Mouse (Mus musculus): ENCODE data around the gene Prkar1b. TPM values are rescaled to one million over a fixed set of nuclear protein-coding genes. Genes with fewer than 3 reads are reported as not detected.

Gene Prkar1b
- polyA plus RNA-seq, 1 experiment, result 1.7 TPM

DNA sequence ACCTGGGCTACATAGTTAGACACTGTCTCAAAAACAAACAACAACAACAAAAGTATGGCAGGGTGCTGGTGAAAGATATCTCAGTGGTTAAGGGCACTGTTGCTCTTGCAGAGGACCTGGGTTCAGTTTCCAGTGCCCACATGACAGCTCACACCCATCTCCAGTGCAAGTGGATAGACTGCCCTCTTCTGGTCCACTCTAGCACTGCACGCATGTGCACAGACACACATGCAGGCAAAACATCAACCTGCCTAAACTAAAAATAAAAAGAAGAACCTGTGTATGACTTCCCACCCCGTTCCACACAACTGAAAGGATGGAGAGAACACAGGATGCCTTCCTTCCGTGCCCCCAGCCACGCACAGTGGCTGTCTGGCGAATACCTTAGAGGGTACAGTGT is 61.6 kb downstream of the Prkar1b start:
- no peak for TF ChIP-seq MAX (IDR thresholded peaks at IDR 0.05)
- TF ChIP-seq MYOD1 (IDR thresholded peaks at IDR 0.05; ENCODE audit: control insufficient read depth, insufficient read length, low read depth), result no peak
- no peak for TF ChIP-seq USF1 (IDR thresholded peaks at IDR 0.05; ENCODE audit: low read depth)
- TF ChIP-seq FOSL1 (IDR thresholded peaks at IDR 0.05; ENCODE audit: insufficient read depth, low read length, poor library complexity, severe bottlenecking), result no peak
- TF ChIP-seq CTCF (IDR thresholded peaks at IDR 0.05; ENCODE audit: control insufficient read depth, insufficient read depth, insufficient read length), result no peak
- no peak for TF ChIP-seq CEBPB (IDR thresholded peaks at IDR 0.05; ENCODE audit: low read depth)
- TF ChIP-seq MYOG (IDR thresholded peaks at IDR 0.05; ENCODE audit: control insufficient read depth, extremely low read depth, insufficient read length), result no peak
- no peaks in the 10 kb centered on the region for H3K79me3 ChIP-seq (ENCODE audit: low read depth)
- no peak overlapping the region for H3K4me3 ChIP-seq (ENCODE audit: insufficient read depth, poor library complexity, severe bottlenecking)
- H3K79me2 ChIP-seq (ENCODE audit: control insufficient read depth, insufficient read depth), result no peaks in the 10 kb centered on the region
- no peak overlapping the region for H3ac ChIP-seq (ENCODE audit: control insufficient read depth, insufficient read length, low read depth)
- no peaks in the 10 kb centered on the region for H3K36me3 ChIP-seq (ENCODE audit: control insufficient read depth, insufficient read depth)
- no peaks in the 10 kb centered on the region for H3K27me3 ChIP-seq (ENCODE audit: control insufficient read depth, insufficient read depth, insufficient read length)

DNA sequence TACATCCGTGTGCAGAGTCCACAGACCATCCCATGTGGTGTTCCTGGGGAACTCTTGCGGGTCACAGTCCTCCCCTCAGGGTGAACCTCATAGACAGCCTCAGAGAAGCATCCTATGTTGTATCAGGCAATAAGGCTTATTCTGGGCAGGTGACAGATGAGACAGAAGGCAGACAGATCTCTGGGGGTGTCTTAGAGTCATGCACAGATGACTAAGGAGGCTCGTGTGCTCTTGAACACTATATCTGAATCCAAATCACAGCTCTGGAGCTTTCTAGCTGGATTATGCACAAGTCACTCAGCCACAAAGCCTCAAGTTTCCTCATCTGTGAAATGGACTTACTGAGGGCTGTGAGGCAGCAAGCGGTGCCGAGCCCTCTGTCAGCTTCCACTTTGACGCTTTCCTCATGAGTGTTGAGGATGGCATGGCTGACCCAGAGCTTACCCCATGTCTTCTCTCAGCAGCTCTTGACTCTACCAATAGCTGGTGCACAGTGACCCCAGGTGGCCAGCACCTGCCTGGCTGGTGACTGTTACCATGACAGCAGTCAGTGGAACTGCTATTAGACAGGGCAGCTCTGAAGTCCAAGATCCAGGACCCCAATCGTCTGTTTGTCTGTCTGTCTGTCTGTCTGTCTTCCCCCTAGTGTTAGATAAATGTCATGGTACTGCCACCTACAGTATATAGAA is 64.8 kb downstream of the Prkar1b start:
- H3K79me2 ChIP-seq (ENCODE audit: control insufficient read depth, insufficient read depth), result no peaks in the 10 kb centered on the region
- TF ChIP-seq USF1 (IDR thresholded peaks at IDR 0.05; ENCODE audit: low read depth), result no peak
- TF ChIP-seq FOSL1 (IDR thresholded peaks at IDR 0.05; ENCODE audit: insufficient read depth, low read length, poor library complexity, severe bottlenecking), result no peak
- TF ChIP-seq MAX (IDR thresholded peaks at IDR 0.05), result no peak
- no peak for TF ChIP-seq MYOG (IDR thresholded peaks at IDR 0.05; ENCODE audit: control insufficient read depth, extremely low read depth, insufficient read length)
- TF ChIP-seq CEBPB (IDR thresholded peaks at IDR 0.05; ENCODE audit: low read depth), result no peak
- no peak for TF ChIP-seq MYOD1 (IDR thresholded peaks at IDR 0.05; ENCODE audit: control insufficient read depth, insufficient read length, low read depth)
- peak; percentile 90 for TF ChIP-seq CTCF (IDR thresholded peaks at IDR 0.05; ENCODE audit: control insufficient read depth, insufficient read depth, insufficient read length)
- no peak overlapping the region for H3ac ChIP-seq (ENCODE audit: control insufficient read depth, insufficient read length, low read depth)
- H3K4me3 ChIP-seq (ENCODE audit: insufficient read depth, poor library complexity, severe bottlenecking), result no peak overlapping the region
- no peaks in the 10 kb centered on the region for H3K79me3 ChIP-seq (ENCODE audit: low read depth)
- no peaks in the 10 kb centered on the region for H3K27me3 ChIP-seq (ENCODE audit: control insufficient read depth, insufficient read depth, insufficient read length)
- no peaks in the 10 kb centered on the region for H3K36me3 ChIP-seq (ENCODE audit: control insufficient read depth, insufficient read depth)

DNA sequence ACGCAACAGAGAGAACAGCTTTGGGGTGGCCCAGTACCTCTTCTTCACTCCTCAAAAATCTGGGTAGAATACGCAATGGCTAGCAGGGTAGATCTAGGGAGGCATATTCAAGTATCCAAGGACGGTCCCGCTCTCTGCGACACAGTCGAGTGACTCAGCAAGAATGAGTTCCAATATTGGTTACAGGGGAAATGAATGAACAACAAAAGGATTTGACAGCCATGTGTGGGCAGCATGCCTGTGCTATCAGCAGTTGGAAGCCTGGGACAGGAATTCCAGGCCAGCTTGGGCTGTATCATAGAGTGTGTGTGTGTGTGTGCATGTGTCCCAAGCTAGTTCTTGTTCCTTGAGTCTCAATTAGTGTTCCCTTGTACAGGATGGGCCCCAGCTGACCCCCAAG is 65.5 kb downstream of the Prkar1b start:
- TF ChIP-seq CEBPB (IDR thresholded peaks at IDR 0.05; ENCODE audit: low read depth) (no peak), FOSL1 (IDR thresholded peaks at IDR 0.05; ENCODE audit: insufficient read depth, low read length, poor library complexity, severe bottlenecking) (no peak), MAX (IDR thresholded peaks at IDR 0.05) (peak; percentile 25)

DNA sequence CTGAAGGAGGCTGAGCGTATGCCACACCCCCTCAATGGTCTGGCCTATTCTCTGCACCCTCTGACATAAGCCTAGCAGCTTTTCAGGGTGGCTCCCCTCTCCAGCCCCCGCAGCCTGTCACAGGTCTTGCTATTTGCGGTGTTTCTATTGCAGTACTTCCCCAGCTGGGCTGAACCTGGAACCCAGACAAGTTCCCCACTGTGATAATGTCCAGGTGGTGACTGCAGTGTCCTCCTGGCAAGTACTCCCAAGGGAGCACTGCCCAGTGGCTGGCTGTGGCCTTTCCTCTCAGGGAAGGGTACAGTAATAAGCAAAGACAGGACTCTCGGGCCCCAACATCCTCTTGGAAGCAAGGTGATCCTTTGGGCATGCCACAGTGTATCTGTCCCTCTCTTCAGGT is 66.0 kb downstream of the Prkar1b start:
- TF ChIP-seq USF1 (IDR thresholded peaks at IDR 0.05; ENCODE audit: low read depth) (no peak), MYOG (IDR thresholded peaks at IDR 0.05; ENCODE audit: control insufficient read depth, extremely low read depth, insufficient read length) (no peak), FOSL1 (IDR thresholded peaks at IDR 0.05; ENCODE audit: insufficient read depth, low read length, poor library complexity, severe bottlenecking) (no peak), CEBPB (IDR thresholded peaks at IDR 0.05; ENCODE audit: low read depth) (no peak), CTCF (IDR thresholded peaks at IDR 0.05; ENCODE audit: control insufficient read depth, insufficient read depth, insufficient read length) (no peak), MYOD1 (IDR thresholded peaks at IDR 0.05; ENCODE audit: control insufficient read depth, insufficient read length, low read depth) (no peak), MAX (IDR thresholded peaks at IDR 0.05) (no peak)
- Histone ChIP-seq H3K79me2 (ENCODE audit: control insufficient read depth, insufficient read depth) (no peaks in the 10 kb centered on the region), H3ac (ENCODE audit: control insufficient read depth, insufficient read length, low read depth) (no peak overlapping the region), H3K4me3 (ENCODE audit: insufficient read depth, poor library complexity, severe bottlenecking) (no peak overlapping the region), H3K79me3 (ENCODE audit: low read depth) (no peaks in the 10 kb centered on the region), H3K27me3 (ENCODE audit: control insufficient read depth, insufficient read depth, insufficient read length) (no peaks in the 10 kb centered on the region), H3K36me3 (ENCODE audit: control insufficient read depth, insufficient read depth) (no peaks in the 10 kb centered on the region)

More for the DNA sequence above, 65.5 kb downstream of the Prkar1b start:
- H3K79me2 ChIP-seq (ENCODE audit: control insufficient read depth, insufficient read depth), result no peaks in the 10 kb centered on the region
- H3K79me3 ChIP-seq (ENCODE audit: low read depth), result no peaks in the 10 kb centered on the region
- no peaks in the 10 kb centered on the region for H3K27me3 ChIP-seq (ENCODE audit: control insufficient read depth, insufficient read depth, insufficient read length)
- no peak overlapping the region for H3K4me3 ChIP-seq (ENCODE audit: insufficient read depth, poor library complexity, severe bottlenecking)
- H3K36me3 ChIP-seq (ENCODE audit: control insufficient read depth, insufficient read depth), result no peaks in the 10 kb centered on the region
- H3ac ChIP-seq (ENCODE audit: control insufficient read depth, insufficient read length, low read depth), result no peak overlapping the region

DNA sequence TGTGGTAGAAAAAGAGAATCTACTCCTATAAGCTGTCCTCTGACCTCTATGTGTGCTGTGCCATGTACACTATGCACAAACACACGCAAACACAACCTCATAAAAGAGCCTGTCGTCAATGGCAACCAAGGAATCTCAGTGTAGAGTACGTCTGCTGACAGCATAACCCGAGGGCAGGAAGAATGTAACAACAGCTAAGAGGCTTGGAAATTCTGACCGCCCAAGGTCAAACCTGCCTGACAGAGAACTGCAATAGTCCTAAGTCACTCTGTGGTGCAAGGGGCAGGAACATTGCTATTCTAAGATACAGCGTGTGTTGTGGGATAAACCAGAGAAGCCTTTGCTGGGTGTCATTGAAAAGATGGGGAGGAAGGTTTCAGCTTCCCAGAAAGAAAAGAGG is 68.4 kb downstream of the Prkar1b start:
- no peak overlapping the region for H3ac ChIP-seq (ENCODE audit: control insufficient read depth, insufficient read length, low read depth)
- H3K79me3 ChIP-seq (ENCODE audit: low read depth), result no peaks in the 10 kb centered on the region
- no peaks in the 10 kb centered on the region for H3K79me2 ChIP-seq (ENCODE audit: control insufficient read depth, insufficient read depth)
- H3K4me3 ChIP-seq (ENCODE audit: insufficient read depth, poor library complexity, severe bottlenecking), result no peak overlapping the region
- TF ChIP-seq MYOG (IDR thresholded peaks at IDR 0.05; ENCODE audit: control insufficient read depth, extremely low read depth, insufficient read length) (no peak), MAX (IDR thresholded peaks at IDR 0.05) (no peak), MYOD1 (IDR thresholded peaks at IDR 0.05; ENCODE audit: control insufficient read depth, insufficient read length, low read depth) (no peak), USF1 (IDR thresholded peaks at IDR 0.05; ENCODE audit: low read depth) (no peak), FOSL1 (IDR thresholded peaks at IDR 0.05; ENCODE audit: insufficient read depth, low read length, poor library complexity, severe bottlenecking) (no peak), CEBPB (IDR thresholded peaks at IDR 0.05; ENCODE audit: low read depth) (no peak), CTCF (IDR thresholded peaks at IDR 0.05; ENCODE audit: control insufficient read depth, insufficient read depth, insufficient read length) (no peak)
- H3K27me3 ChIP-seq (ENCODE audit: control insufficient read depth, insufficient read depth, insufficient read length), result no peaks in the 10 kb centered on the region
- H3K36me3 ChIP-seq (ENCODE audit: control insufficient read depth, insufficient read depth), result no peaks in the 10 kb centered on the region

DNA sequence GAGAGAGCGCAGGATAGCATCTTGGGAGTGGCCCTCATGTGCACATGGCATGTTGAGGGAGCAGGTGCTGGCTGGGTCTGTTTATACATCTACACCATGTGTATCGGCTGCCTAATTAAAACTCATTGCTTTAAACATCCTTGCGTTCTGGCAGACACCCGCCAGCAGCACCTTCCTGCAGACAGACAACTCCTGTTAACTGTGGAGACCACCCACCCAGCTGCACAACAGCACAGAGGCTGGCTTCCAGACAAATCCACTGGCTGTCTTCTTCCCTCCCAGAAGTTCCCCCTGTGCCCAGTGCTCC is 71.7 kb downstream of the Prkar1b start:
- Histone ChIP-seq H3K79me3 (ENCODE audit: low read depth) (no peaks in the 10 kb centered on the region), H3K79me2 (ENCODE audit: control insufficient read depth, insufficient read depth) (no peaks in the 10 kb centered on the region), H3K27me3 (ENCODE audit: control insufficient read depth, insufficient read depth, insufficient read length) (no peaks in the 10 kb centered on the region), H3K36me3 (ENCODE audit: control insufficient read depth, insufficient read depth) (no peaks in the 10 kb centered on the region), H3ac (ENCODE audit: control insufficient read depth, insufficient read length, low read depth) (no peak overlapping the region), H3K4me3 (ENCODE audit: insufficient read depth, poor library complexity, severe bottlenecking) (no peak overlapping the region)
- TF ChIP-seq CTCF (IDR thresholded peaks at IDR 0.05; ENCODE audit: control insufficient read depth, insufficient read depth, insufficient read length), result no peak
- no peak for TF ChIP-seq MAX (IDR thresholded peaks at IDR 0.05)
- TF ChIP-seq MYOD1 (IDR thresholded peaks at IDR 0.05; ENCODE audit: control insufficient read depth, insufficient read length, low read depth), result no peak
- TF ChIP-seq FOSL1 (IDR thresholded peaks at IDR 0.05; ENCODE audit: insufficient read depth, low read length, poor library complexity, severe bottlenecking), result no peak
- TF ChIP-seq MYOG (IDR thresholded peaks at IDR 0.05; ENCODE audit: control insufficient read depth, extremely low read depth, insufficient read length), result no peak
- no peak for TF ChIP-seq USF1 (IDR thresholded peaks at IDR 0.05; ENCODE audit: low read depth)
- TF ChIP-seq CEBPB (IDR thresholded peaks at IDR 0.05; ENCODE audit: low read depth), result no peak

Data from C2C12 (cell line).